Mouse (Mus musculus) liver, embryonic 11.5 days (tissue): ENCODE data around the gene Itgb6. TPM values are rescaled to one million over a fixed set of nuclear protein-coding genes. Genes with fewer than 3 reads are reported as not detected.

ENCODE experiments used
- ATAC-seq: fragments of 200-750 bp; cut with Nextera tagmentation; replicated peaks from 2 replicates; pipeline ENCODE4 v1.8.0; 2017; ENCODE audit warnings: moderate number of reproducible peaks, mild to moderate bottlenecking, moderate TSS enrichment, moderate library complexity; ENCODE audit not compliant: low FRiP score
- DNase-seq: peaks from one replicate; pipeline ENCODE4 v3.0.0-alpha.2; 2017; ENCODE audit warnings: low spot score
- H3K27ac ChIP-seq: fragments of 300-500 bp; sonication (generic); 2 replicates; pipeline ENCODE4 v1.5.1; 2014; ENCODE audit warnings: mild to moderate bottlenecking, low read depth, low read length, control low read depth
- H3K27me3 ChIP-seq: fragments of 300-500 bp; sonication (generic); replicated peaks from 2 replicates; pipeline ENCODE4 v1.6.1; 2014; ENCODE audit warnings: low read length, mixed read lengths; ENCODE audit not compliant: control insufficient read depth, insufficient read depth
- H3K36me3 ChIP-seq: fragments of 300-500 bp; sonication (generic); 2 replicates; pipeline ENCODE4 v1.6.1; 2014; ENCODE audit warnings: mild to moderate bottlenecking, low read length, moderate library complexity, mixed read lengths; ENCODE audit not compliant: control insufficient read depth, insufficient read depth
- H3K4me1 ChIP-seq: fragments of 300-500 bp; sonication (generic); replicated peaks from 2 replicates; pipeline ENCODE4 v1.6.1; 2014; ENCODE audit warnings: low read length, mixed read lengths; ENCODE audit not compliant: control insufficient read depth, insufficient read depth
- H3K4me2 ChIP-seq: fragments of 300-500 bp; sonication (generic); 2 replicates; pipeline ENCODE4 v1.6.1; 2014; ENCODE audit warnings: mild to moderate bottlenecking, control low read depth, moderate library complexity
- H3K4me3 ChIP-seq: fragments of 300-500 bp; sonication (generic); 2 replicates; pipeline ENCODE4 v1.5.1; 2014; ENCODE audit warnings: low read depth, low read length, control low read depth
- H3K9ac ChIP-seq: fragments of 300-500 bp; sonication (generic); 2 replicates; pipeline ENCODE4 v1.6.1; 2014; ENCODE audit warnings: low read depth, low read length, control low read depth
- H3K9me3 ChIP-seq: fragments of 300-500 bp; sonication (generic); 2 replicates; pipeline ENCODE4 v1.6.1; 2016; ENCODE audit warnings: low read length, inconsistent platforms, mixed read lengths; ENCODE audit not compliant: control insufficient read depth
- WGBS: fragments of 180-500 bp; shearing (Covaris S2); extraction: QIAGEN DNeasy Blood & Tissue Kit; methylation state at CpG from one replicate; pipeline ENCODE4 v1.1.7; 2014; 5-methylcytosine and 5-hydroxymethylcytosine counted together
- polyA plus RNA-seq: library from polyadenylated mRNA; unstranded; fragments of >200 nt; fragmentation: Nextera tagmentation; extraction: Ambion mirVana; gene quantifications from 2 replicates; pipeline ENCODE4 v1.2.1, GENCODE M21; 2014

The Itgb6 gene
- polyA plus RNA-seq, 1 experiment from 2014 or later: 0.23 TPM

DNA sequence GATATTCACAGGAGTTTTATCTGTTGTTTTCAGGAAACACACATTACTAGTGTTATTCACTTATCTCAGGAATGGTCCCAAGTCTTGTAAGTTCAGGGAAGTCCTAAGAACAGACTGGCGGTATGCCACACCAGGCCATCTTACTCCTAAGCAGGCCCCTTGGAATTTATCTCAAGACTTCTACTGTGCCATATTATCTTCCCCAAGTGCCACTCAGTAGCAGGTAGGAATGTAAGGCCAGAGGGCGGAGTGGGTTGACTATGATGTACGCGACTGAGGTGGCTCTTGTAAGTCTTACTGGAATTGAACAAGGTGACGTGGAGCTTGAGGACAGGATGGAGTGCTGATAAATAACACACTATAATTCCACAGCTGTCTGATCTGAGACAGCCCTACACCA is 72.3 kb downstream of the Itgb6 start:
- Histone ChIP-seq H3K27ac (no peak overlapping the region), H3K9me3 (no peaks in the 10 kb centered on the region), H3K4me3 (no peak overlapping the region), H3K4me2 (no peak overlapping the region), H3K4me1 (no peaks in the 10 kb centered on the region), H3K9ac (no peak overlapping the region), H3K36me3 (no peaks in the 10 kb centered on the region), H3K27me3 (no peaks in the 10 kb centered on the region)
- DNase-seq: no peak
- WGBS: 86% methylated on average over 5 of the region's 5 CpGs
- no peak for ATAC-seq

DNA sequence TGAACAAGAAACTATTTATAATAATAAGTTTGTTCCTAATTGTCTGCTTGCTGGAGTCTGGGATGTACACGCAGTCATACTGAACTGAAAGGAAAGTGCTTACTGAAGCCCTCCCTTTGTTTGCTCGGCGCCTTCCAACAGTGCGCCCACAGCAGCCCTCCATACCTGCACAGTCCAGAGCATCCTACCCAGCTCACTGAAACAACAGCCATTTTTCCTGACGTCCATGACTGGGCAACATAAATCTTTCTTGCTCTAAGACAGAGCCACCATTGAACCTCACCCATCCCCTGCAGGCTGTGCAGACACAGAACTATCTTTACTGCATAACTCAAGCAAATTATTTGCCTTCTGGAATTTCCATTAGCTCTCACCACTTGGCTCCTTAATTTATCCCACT is 74.8 kb downstream of the Itgb6 start:
- 75% methylated on average over 5 of the region's 5 CpGs for WGBS
- DNase-seq: no peak
- no peaks in the 10 kb centered on the region for H3K9me3 ChIP-seq
- H3K4me1 ChIP-seq: no peaks in the 10 kb centered on the region
- no peak overlapping the region for H3K4me3 ChIP-seq
- no peaks in the 10 kb centered on the region for H3K36me3 ChIP-seq
- no peak overlapping the region for H3K27ac ChIP-seq
- no peaks in the 10 kb centered on the region for H3K27me3 ChIP-seq
- no peak overlapping the region for H3K9ac ChIP-seq
- ATAC-seq: no peak
- no peak overlapping the region for H3K4me2 ChIP-seq

DNA sequence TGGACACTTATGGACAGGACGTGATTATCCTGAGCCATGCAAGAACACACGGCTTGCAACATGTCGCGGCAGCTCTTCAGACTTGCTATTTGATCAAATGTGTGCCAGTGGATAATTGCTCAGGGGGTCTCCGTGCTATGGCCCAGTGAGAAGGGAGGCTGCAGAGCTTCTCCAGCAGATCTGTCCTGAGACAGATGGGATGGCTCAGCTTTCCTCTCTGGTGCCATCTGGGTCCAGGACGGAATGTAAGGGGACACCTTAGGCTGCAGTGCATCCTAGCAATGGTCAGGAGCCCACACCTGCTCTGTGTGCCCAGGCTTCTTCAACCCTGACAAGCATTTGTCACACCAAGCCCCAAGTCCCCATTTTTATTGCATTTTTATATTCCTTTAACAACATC is 75.9 kb downstream of the Itgb6 start:
- Histone ChIP-seq H3K36me3 (no peaks in the 10 kb centered on the region), H3K4me2 (no peak overlapping the region), H3K4me1 (no peaks in the 10 kb centered on the region), H3K4me3 (no peak overlapping the region), H3K27me3 (no peaks in the 10 kb centered on the region), H3K27ac (no peak overlapping the region), H3K9ac (no peak overlapping the region), H3K9me3 (no peaks in the 10 kb centered on the region)
- ATAC-seq (no peak), DNase-seq (no peak)
- WGBS: 84% methylated on average over 6 of the region's 6 CpGs

DNA sequence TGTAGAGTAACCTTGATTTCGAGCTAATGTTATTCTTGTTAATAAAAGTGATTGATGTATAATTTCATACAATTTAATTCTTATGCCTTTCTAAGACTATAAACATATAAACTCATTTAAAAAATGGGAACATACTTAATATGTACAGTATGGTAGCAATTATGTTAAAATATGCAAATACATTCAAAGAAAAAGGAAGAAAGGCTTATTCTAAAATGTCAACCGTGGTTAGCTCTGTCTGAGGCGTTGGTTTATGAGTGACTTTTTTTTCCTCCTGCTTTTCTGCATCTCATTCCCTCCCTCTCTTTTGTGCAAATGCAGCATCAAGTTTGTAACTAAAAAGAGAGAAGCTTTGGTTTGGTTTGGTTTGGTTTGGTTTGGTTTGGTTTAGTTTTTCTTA is 79.0 kb downstream of the Itgb6 start:
- no peak overlapping the region for H3K4me2 ChIP-seq
- H3K4me3 ChIP-seq: no peak overlapping the region
- no peaks in the 10 kb centered on the region for H3K9me3 ChIP-seq
- 80% methylated on average over 3 of the region's 3 CpGs for WGBS
- H3K4me1 ChIP-seq: no peaks in the 10 kb centered on the region
- H3K27me3 ChIP-seq: no peaks in the 10 kb centered on the region
- no peak overlapping the region for H3K27ac ChIP-seq
- no peak overlapping the region for H3K9ac ChIP-seq
- no peak for DNase-seq
- no peak for ATAC-seq
- H3K36me3 ChIP-seq: no peaks in the 10 kb centered on the region

DNA sequence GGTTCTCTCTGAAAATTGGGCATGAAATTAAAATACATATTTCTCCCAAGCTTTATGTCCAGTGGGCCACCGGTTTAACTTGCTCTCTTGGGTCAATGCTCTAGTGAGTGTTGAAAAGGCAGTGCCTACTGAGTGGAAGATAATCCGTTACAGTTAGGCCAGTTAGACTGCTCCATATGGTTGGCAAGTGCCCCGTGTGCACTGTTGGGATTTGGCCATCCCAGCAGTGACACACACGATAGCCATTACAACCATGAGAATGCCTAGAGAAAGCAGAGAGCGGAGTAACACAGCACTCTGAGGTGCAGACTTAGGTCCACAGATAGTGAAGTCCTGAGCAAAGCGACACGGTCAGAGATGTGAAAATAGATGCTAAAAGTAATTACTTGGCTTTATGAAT is 79.8 kb downstream of the Itgb6 start:
- Histone ChIP-seq H3K27ac (no peak overlapping the region), H3K9me3 (no peaks in the 10 kb centered on the region), H3K9ac (no peak overlapping the region), H3K4me3 (no peak overlapping the region), H3K27me3 (no peaks in the 10 kb centered on the region), H3K4me1 (no peaks in the 10 kb centered on the region), H3K4me2 (no peak overlapping the region), H3K36me3 (no peaks in the 10 kb centered on the region)
- 87% methylated on average over 7 of the region's 7 CpGs for WGBS
- DNase-seq (no peak), ATAC-seq (no peak)

DNA sequence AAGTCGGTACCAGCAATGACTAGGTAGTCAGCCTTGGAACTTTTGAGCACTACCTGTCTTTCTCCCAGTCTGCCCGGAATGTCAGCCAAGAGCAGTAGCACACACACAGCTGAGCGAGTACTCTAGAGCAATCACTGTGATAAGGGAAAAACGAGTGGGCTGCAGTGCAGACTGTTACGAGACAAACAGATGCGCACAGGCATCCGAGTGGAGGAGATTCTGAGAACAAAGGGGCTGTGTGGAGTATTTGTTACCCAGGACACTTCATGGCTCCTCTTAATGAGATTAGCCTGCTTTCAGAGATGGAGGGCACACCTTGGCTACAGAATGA is 82.1 kb downstream of the Itgb6 start:
- H3K27me3 ChIP-seq: no peaks in the 10 kb centered on the region
- no peaks in the 10 kb centered on the region for H3K36me3 ChIP-seq
- H3K27ac ChIP-seq: no peak overlapping the region
- no peaks in the 10 kb centered on the region for H3K9me3 ChIP-seq
- H3K4me2 ChIP-seq: no peak overlapping the region
- no peak overlapping the region for H3K9ac ChIP-seq
- H3K4me3 ChIP-seq: no peak overlapping the region
- ATAC-seq (no peak), DNase-seq (no peak)
- 44% methylated on average over 7 of the region's 7 CpGs for WGBS
- no peaks in the 10 kb centered on the region for H3K4me1 ChIP-seq

DNA sequence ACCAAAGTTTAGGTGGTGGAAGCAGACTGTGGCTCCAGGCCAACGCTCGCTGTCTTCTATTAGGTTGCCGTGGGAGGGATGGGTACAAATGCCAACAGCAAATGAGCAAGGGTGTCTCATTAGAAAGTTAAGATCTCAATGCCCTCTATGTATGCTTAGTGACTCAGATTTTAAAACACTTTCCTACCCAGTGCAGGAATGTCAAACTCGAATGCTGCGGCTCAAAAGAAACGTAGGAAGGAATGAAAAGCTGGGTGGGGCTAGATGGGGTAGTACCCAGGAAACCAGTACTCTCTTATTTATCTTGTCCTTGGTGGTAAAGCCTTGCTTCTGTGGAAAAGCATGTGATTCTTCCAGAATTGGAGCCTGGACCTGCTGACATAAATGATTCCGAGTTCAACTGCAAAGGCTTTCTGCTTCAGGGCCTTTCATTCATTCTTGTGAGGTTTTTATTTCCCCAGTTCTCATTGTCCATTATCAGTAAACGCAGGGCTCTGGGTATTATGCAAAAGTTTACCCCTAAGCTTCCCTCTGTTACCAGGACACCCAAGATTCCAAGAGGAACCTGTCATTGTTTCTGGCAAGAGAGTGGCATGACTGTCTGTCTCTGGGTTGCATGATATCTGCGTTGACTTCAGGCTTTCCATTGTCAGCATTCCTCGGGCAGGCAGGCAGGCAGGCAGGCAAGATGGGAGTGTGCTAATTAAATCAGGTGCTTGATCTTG is 82.7 kb downstream of the Itgb6 start:
- Histone ChIP-seq H3K4me1 (no peaks in the 10 kb centered on the region), H3K4me2 (no peak overlapping the region), H3K9ac (no peak overlapping the region), H3K36me3 (no peaks in the 10 kb centered on the region), H3K27me3 (no peaks in the 10 kb centered on the region), H3K27ac (no peak overlapping the region), H3K9me3 (no peaks in the 10 kb centered on the region), H3K4me3 (no peak overlapping the region)
- ATAC-seq (no peak), DNase-seq (no peak)
- 77% methylated on average over 10 of the region's 10 CpGs for WGBS

DNA sequence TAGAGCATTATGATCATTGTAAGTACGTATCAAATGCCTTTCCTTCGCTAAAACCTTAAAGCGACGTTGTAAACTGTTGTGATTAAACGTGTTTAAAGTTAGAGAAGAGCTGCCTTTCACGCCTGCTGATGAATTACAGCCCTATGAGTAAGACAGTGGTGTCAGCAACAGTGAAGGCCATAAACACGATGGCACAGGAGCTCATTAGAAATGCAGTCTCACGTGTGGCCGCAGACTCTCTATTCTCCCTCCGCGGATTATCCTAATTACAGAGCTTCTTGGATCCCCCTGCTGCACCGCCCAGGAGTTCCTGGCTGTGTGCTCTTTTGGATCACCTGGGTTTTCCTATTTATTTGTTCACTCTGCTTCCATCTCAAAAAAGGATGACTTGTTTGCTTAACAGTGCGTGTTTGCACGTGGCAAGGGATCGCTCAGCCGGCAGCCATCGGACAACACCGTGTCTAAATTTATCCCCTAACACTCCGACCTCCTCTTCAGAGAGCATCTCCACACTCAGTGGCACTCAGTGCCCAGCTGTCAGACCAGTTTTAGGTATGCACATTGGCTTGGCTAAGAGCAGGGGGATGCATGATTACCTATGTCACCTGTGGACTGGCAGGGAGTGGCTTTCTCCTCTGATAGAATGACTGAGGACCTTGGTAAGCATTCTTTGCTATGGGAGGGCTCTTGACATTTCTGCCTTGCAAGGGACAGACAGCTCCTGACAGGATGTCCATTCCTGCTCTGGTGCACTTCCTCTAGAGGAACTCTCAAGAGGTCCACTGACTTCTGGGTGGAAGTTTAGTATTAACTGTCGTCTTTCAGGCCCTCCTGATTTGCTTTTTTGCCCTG is 85.3 kb downstream of the Itgb6 start:
- Histone ChIP-seq H3K27me3 (no peaks in the 10 kb centered on the region), H3K9ac (no peak overlapping the region), H3K4me2 (no peak overlapping the region), H3K4me3 (no peak overlapping the region), H3K9me3 (no peaks in the 10 kb centered on the region), H3K27ac (no peak overlapping the region), H3K36me3 (no peaks in the 10 kb centered on the region), H3K4me1 (no peaks in the 10 kb centered on the region)
- ATAC-seq (no peak), DNase-seq (no peak)
- WGBS: 74% methylated on average over 20 of the region's 20 CpGs

DNA sequence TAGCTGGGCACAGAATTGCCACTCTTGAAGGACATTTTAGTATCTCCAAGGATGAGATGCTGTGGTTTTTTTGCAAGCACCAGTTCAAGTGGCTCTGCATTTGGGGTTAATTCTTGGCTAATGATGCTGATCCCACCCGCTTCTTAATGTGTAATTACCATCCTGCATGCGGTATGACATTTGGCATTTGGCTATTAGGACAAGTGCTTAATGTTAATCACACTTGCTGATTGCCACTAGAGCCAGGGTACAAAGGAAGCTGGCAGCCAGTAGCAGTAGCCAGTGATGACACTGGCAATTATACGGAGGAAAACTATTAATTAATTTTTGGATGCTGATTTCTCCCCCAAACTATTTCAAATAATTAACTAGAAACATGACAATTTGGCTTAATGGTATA is 86.0 kb downstream of the Itgb6 start:
- H3K4me2 ChIP-seq: no peak overlapping the region
- H3K27me3 ChIP-seq: no peaks in the 10 kb centered on the region
- H3K27ac ChIP-seq: no peak overlapping the region
- no peak overlapping the region for H3K9ac ChIP-seq
- H3K4me3 ChIP-seq: no peak overlapping the region
- DNase-seq: no peak
- WGBS: 76% methylated on average over 3 of the region's 3 CpGs
- no peaks in the 10 kb centered on the region for H3K36me3 ChIP-seq
- H3K4me1 ChIP-seq: no peaks in the 10 kb centered on the region
- ATAC-seq: no peak
- H3K9me3 ChIP-seq: no peaks in the 10 kb centered on the region
